Mouse (Mus musculus) heart, postnatal 25 days (tissue): ENCODE measurements around the gene Rpp25l. TPM values are rescaled to one million over a fixed set of nuclear protein-coding genes. Genes with fewer than 3 reads are reported as not detected.
"Not testable (repeated sequence)": the region's sequence is repeated elsewhere in the genome, so short reads cannot be mapped to it uniquely, and the experiment has no call there.

Experiments
- DNase-seq: peaks from one replicate; pipeline ENCODE4 v3.0.0; 2022; ENCODE audit warnings: low spot score
- intact Hi-C: fragments of 180-260 bp; cut with DNase I; formaldehyde crosslinking; loops from one replicate; pipeline ENCODE4 v1.15.1; 2025
- total RNA-seq, 2 experiments: library from RNA; stranded (reverse); gene quantifications; 2 replicates each; pipeline ENCODE4 v1.2.3; 2021

The Rpp25l gene
- total RNA-seq = 10 to 100 TPM; 30.5 to 32.0 TPM

DNA sequence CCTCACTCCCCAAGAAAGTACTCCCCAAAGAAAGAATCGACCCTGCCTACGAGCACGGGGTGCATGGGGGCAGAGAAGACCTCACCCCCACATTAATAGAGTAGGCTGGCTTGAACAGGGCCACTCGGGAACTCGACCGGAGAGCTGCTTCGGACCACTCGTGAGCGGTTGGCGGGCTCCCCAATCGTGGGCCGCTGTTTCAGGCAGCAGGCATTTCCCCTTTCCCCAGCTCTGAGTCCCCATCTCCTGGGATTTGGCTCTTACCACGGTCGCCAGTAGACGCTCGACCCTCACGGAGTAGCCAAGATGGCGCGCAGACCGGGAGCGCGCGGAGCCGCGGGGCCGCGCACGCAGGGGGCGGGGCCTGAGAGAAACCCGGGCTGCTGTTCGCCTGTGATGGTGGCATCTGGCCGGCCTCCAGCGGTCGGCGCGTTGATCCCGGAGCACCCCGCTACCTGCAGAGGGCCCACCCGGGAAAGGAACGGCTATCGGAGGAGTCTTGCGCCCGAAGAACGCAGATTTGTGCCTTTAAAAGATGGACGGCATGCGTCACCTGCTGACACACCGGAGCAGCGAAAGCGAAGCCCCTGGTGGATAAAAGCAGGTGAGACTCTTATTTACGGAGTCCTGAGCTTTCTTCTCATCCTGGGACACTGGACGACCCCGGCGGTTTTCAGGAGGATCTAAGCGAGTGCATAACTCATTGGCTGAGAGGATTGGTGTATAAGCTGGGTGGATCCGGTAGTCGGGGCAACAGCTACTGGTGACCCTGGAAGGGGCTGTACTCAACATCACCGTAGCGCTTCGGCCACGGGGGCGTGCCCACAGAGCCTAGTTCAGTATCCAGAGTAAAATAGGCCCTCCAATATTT lies at the start of gene Rpp25l:
Gene Rpp25l (minus strand): TSS at position 338 of the 871 bp plus-strand sequence.
- peak; percentile 65 for DNase-seq
- intact Hi-C loops = no loop called here

- intact Hi-C loops = not testable (repeated sequence)
- peak; percentile 65 for DNase-seq
Measured at GRCm38 (mm10) chr4:41762688-41763114, 49.4 kb upstream of the Rpp25l start.

DNA sequence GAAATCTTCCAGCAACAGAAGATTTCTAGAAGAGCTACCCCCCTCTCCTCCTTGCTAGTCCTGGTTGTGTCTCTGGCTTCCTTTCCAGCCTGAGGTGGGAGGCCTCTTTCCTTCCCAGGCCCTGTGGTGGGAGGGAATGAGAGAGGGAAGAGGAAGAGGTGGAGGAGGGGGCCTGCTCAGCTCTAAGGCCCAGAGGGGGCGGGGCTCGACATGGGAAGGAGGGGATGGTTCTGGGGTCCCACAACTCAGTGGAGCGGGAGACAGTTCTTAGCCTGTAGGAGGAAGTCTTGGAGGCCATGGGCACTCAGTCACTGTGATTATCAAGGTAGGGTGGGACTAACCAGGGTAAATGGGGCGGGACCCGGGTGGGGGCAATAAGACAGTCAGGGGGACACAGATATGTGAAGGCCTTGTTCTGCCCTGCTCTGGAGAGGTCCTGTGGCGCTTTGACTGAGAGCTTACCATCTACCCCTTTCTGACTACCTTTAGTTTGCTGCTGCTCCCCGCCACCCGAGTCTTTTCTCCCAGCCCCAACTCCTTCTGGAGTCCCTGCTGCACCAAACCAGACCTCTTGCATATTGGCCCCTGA lies 48.9 kb upstream of the Rpp25l start:
- intact Hi-C loops = no loop called here
- no peak for DNase-seq

GRCm38 (mm10) chr4:41761680-41762079 lies 48.3 kb upstream of the Rpp25l start:
- no peak for DNase-seq
- intact Hi-C loops = no loop called here

GRCm38 (mm10) chr4:41760911-41761310 lies 47.6 kb upstream of the Rpp25l start:
- intact Hi-C loops = no loop called here
- no peak for DNase-seq

DNA sequence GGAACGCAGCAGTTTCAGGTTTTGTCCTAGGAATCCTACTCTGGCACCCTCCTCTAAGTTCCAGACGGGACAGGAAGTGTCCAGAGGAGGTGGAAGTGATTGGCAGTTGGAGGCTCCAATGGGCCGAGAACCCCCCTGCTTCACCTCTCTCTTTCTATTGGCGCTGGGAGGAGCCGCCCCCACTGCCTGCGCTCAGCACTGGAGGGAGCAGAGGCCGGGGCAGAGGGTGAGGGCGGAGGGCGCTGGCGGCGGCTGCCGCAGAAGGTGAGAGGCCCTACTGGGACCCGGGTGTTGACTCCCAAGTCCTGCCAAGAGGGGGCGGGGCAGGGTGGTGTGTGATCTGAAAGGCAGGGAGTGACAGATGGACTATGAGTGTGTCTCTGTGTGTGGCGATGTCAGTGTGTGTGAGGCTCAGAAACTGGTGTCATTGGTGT lies 47.0 kb upstream of the Rpp25l start:
- intact Hi-C loops = no loop called here
- DNase-seq = peak; percentile 94

- intact Hi-C loops = no loop called here
- no peak for DNase-seq
Measured at GRCm38 (mm10) chr4:41759656-41760287, 46.4 kb upstream of the Rpp25l start.

- DNase-seq = no peak
- intact Hi-C loops = no loop called here
Measured at GRCm38 (mm10) chr4:41759206-41759605, 45.9 kb upstream of the Rpp25l start.

DNA sequence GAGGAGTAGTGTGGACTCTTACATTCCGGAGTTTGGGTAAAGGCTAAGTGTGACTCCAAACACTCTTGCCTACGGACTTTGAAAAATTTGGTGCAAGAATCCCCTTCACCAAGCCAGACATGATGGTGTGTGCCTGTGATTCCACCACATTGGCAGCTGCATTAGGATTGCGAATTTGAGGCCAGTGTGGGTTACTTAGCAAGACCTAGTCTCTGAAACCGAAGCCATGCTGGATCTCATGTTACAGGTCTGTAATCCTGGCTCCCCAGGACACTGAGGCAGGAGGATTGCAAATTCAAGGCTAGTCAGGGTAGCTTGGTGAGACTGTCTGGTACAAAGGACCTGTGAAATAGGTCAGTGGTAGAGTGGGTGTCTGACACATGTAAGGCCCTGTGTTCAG lies 45.4 kb upstream of the Rpp25l start:
- intact Hi-C loops = no loop called here
- no peak for DNase-seq

GRCm38 (mm10) chr4:41758021-41758420 lies 44.7 kb upstream of the Rpp25l start:
- intact Hi-C loops = no loop called here
- no peak for DNase-seq

- intact Hi-C loops = loop anchor here (2.0 kb wide), 1 partner anchor 15 kb away; no protein-coding TSS in a partner anchor
- no peak for DNase-seq
Measured at GRCm38 (mm10) chr4:41757321-41757720, 44.0 kb upstream of the Rpp25l start.

DNA sequence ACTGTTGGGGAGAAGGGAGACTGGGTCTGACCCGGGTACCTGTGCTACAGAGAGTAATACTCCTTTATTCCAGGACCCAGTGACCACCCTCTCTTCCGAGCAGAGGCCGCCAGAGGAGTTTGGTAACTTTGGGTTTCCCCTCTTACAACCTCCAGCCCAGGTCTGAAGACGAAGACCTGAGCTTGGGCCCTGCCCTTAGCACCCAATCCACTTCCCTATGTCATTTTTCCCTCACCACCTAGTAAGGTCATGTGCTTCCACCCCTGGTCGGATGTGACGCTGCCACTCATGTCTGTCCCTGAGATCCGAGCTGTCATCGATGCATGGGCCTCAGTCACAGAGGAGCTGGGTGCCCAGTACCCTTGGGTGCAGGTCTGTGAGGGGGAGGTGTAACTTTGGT lies 43.1 kb upstream of the Rpp25l start:
- DNase-seq = no peak
- intact Hi-C loops = loop anchor here (2.0 kb wide), 1 partner anchor 16 kb away; no protein-coding TSS in a partner anchor

DNA sequence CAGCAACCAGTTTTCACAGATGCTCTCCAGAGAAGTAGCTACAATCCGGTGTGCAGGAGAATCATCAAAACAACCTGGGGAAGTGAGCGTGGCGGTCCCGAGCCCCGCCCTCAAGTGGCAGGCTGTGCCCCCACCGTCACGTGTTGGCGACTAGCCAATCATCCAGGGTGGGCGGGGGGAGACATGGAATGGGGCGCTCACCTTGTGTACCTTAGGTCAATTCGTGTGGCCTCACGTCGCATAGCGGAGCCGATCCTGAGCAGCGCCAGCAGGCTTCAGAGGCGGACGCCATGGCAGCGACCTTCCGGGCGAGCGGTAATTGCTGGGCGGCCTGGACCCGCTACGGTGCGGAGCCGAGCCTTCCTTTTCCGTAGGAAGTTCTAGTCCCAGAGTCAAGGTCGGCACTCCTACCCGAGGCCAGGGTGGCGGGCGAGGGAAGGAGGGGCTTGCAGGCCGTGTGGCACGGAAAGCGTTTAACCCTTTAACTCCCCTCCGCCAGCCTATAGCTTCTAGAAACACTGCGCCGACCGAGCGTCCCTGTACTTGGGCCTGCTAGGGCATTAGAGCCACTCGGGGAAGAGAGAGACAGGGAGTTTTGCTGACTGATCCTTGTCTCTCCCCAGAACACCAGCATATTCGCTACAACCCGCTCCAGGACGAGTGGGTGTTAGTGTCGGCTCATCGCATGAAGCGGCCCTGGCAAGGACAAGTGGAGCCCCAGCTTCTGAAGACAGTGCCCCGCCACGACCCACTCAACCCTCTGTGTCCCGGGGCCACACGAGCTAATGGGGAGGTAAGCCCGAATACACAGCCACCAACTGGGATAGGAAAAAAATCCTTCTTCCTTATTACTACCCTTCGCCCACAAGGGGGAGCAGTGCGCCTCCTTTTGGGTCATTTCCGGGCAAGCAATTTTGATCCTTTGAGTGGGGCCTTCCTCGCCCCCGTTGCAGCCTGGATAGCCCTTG lies 42.3 kb upstream of the Rpp25l start, which contains the start of gene Sigmar1:
Gene Sigmar1 (minus strand): TSS at position 820 of the 968 bp plus-strand sequence.
- intact Hi-C loops = loop anchor here (2.0 kb wide), 1 partner anchor 17 kb away; no protein-coding TSS in a partner anchor
- DNase-seq = peak; percentile 74

DNA sequence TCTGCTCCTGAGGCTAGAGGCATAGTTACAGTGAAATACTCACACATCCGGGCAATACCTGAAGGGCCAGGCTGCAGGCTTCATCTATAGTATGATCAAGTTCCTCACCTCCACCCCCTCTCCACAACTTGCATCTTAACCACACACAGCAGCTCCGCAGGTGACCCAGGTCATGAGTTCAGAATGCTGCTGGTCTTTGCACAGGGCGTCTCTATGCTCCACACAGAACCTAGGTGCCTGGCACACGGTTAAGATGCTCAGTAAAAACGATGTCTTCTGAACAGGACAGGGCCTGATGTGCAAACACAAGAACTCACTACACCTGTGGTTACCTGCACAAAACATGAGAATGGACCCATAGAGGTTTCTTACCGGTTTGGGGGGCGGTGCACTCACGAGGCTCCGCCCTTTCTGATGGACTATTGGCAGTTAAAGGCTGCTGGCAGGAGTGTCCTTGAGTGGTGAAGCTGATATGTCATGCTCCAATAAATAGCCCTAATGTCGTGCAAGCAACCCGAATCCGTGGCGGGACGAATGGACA lies 41.5 kb upstream of the Rpp25l start, which contains the start of gene Galt:
Gene Galt (plus strand): TSS at position 432 of the 541 bp plus-strand sequence.
- intact Hi-C loops = no loop called here
- no peak for DNase-seq

- intact Hi-C loops = no loop called here
- no peak for DNase-seq
Measured at GRCm38 (mm10) chr4:41745021-41745420, 31.7 kb upstream of the Rpp25l start.

GRCm38 (mm10) chr4:41744131-41744530 lies 30.8 kb upstream of the Rpp25l start:
- DNase-seq = no peak
- intact Hi-C loops = no loop called here

GRCm38 (mm10) chr4:41741158-41741560 lies 27.8 kb upstream of the Rpp25l start:
- intact Hi-C loops = no loop called here

GRCm38 (mm10) chr4:41740380-41741157 lies 27.2 kb upstream of the Rpp25l start:
- intact Hi-C loops = no loop called here
- no peak for DNase-seq

More at GRCm38 (mm10) chr4:41741158-41741560, 27.8 kb upstream of the Rpp25l start:
- peak; percentile 88 for DNase-seq
